Mouse (Mus musculus) layer of hippocampus, adult 18-20 months (tissue): ENCODE data around the gene Kcnc4. TPM values are rescaled to one million over a fixed set of nuclear protein-coding genes. Genes with fewer than 3 reads are reported as not detected.
A peak's percentile ranks its signal among the peaks of the same experiment; 100 is the strongest.

ENCODE experiments used
- DNase-seq, 2 experiments: peaks; one replicate each; pipeline ENCODE4 v3.0.0; 2022; ENCODE audit warnings: low spot score in 2 of 2
- total RNA-seq, 2 experiments: library from RNA; stranded (reverse); gene quantifications; 2 replicates each; pipeline ENCODE4 v1.2.3; 2021

Kcnc4 gene
- total RNA-seq, 2 experiments from 2014 or later = 59.7 to 70.6 TPM

GRCm38 (mm10) chr3:107458528-107459195, 690 bp downstream of the Kcnc4 start:
- no peak for DNase-seq

- DNase-seq = no peak
These were observed 1.2 kb downstream of the Kcnc4 start for GRCm38 (mm10) chr3:107458104-107458503.

- DNase-seq = no peak
These were observed 5.1 kb downstream of the Kcnc4 start for GRCm38 (mm10) chr3:107454280-107454679.

DNA sequence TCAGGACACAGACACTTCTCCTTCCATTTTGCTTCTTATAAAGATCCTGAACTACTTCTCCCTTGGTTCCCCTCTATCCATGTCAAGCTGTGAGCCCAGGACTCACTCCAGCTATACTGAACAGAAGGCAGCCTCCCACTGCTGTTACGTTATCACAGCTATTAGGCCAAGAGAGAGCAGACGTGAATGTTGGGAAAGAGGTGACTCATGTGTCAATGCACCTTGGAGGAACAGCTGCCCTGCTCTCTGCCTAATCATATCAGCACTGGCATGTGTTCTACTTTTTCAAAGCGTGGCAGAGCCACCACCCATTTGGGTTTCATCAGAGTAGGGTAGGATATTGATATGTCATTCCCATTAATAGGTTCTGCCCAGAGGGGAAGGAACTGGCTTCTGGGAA, 12.5 kb downstream of the Kcnc4 start:
- peak in 1 of 2 experiments; percentile 80 for DNase-seq

DNA sequence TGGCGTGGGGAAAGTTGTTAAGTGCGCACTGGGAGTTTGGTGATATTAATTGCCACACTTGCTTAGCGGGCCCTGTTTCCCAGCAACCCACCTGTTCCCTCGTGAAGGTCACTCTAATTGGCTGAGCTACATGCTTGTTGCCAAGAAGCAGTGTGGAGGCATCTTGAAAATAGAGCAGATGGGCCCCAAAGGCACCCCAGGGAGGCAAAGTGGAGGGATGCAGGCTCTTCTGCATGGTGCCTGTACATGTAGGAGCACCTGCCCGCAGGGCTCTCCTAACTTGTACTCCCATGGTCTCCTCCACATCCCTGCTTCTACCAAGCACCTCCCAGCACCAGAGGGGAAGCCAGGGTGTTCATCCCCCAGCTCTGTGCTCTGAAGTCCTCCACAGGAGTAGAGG, 15.5 kb downstream of the Kcnc4 start:
- DNase-seq = no peak

- DNase-seq = peak; percentile 80 to 88
These were observed 17.2 kb downstream of the Kcnc4 start for GRCm38 (mm10) chr3:107442191-107442590.

DNA sequence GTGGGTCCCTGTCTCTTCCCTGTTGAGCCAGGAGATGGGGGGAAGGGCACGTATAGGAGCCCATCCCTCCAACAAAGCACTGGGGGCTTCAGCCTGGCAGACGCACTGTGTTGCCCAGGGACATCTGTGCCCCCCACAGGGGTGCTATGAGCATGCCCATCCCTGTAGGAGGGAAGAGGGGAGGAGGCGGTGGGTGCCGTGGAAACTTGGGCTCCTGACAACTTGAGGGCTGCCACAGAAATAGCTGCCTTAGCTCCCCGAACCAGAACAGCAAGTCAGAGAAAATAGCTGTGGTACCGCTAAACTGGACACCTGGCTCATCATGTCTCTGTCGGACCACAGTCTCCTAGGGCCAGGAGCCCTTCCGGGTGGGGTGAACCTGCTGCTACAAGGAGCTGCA, 18.0 kb downstream of the Kcnc4 start:
- DNase-seq = peak in 1 of 2 experiments; percentile 59

DNA sequence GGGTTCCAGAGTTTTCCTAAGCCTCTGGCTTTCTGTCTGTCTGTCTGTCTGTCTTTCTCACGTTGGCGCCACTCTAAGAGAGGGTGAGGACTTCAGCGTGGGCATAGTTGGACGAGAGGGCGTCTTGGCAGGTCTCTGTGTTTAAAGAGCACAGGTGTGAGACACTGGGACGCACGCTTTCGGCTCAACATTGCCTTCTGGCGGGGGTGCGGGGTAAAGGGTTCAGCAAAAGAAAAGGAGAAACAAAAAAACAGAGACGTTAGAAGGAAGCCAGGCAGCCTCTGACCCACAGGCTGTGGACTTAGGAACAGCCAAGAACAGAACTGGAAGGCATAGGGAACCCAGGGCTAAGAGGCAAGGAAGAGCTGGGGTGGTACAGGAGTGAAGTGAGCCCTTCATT, 20.1 kb downstream of the Kcnc4 start:
- DNase-seq = no peak

- DNase-seq = no peak
These were observed 21.7 kb downstream of the Kcnc4 start for GRCm38 (mm10) chr3:107437666-107438065.

DNA sequence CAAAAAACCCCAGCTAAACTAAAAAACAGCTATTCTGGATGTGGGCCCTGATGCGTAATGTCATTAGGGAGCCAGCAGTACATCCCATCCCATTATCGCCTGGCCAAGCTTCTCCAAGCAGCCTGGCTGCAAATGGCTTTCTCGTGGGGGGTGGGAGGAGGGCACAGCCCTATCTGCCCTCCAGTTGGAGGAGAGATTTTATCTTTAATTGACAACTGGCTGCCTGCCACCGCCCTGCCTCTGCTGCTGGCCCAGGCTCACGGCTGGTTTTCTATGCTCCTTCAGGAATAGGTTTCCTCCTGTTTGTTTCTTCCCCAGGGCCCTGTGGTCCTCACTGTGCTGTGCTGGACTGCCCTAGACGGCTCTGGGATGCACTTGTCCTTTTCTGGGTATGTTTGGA, 22.9 kb downstream of the Kcnc4 start:
- DNase-seq = no peak

- no peak for DNase-seq
These were observed 25.7 kb downstream of the Kcnc4 start for GRCm38 (mm10) chr3:107433614-107434013.

DNA sequence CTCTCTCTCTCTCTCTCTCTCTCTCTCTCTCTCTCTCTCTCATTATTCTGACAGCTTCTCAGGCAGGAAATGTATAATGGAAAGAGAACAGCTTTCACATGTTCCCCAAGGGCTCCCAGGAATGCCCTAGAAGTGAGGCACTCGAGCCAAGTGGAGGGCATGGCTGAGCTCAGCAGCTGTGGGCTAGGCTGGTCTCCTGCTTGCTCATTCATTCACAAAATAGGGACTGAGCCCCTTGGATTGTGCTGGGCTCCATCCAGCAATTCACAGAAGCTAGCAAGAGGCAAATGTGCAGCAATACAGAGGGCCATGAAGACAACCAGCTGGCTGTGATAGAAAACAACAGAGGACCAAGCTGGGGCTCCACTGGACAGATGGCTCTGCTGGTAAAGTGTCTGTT, 28.1 kb downstream of the Kcnc4 start:
- DNase-seq = no peak

GRCm38 (mm10) chr3:107424258-107425041, 34.9 kb downstream of the Kcnc4 start:
- peak in 1 of 2 experiments; percentile 70 for DNase-seq

GRCm38 (mm10) chr3:107420156-107420555, 39.2 kb downstream of the Kcnc4 start:
- no peak for DNase-seq

- no peak for DNase-seq
These were observed 42.1 kb downstream of the Kcnc4 start for GRCm38 (mm10) chr3:107417287-107417644.

DNA sequence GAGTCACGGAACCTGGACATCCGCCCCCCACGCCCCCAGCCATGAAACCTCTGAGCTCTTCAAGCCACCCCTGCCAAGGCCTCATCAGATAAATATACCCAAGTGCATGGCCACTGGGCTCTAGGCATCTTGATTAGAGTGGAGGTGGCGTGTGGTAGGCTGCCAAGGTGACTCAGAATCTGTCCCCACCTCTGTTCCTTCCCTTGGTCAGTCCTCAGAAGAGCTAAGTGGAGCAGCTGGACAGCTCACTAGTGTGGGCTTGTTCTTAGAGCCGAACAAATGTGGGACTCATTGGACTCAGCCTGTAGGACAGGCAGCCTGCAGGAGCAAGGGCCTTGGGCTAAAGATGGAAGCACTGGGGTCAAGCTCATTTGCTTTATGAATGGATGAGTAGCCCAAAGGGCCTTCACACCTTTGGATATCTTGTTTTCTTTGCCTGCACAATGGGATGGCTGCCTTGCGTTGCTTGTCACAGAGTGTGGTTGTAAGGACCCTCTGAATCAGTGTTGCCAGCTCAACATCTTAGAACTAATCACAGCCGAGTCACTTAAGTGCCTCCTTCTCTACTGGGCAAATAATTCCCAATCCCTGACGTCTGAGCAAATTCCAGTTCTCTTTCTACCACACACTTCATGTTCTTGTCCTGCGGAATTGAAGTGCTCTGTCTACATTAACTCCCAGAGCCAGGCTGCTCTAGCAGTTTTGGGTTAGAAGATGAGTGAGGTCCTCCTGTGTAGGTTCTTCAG, 42.6 kb downstream of the Kcnc4 start:
- DNase-seq = no peak

DNA sequence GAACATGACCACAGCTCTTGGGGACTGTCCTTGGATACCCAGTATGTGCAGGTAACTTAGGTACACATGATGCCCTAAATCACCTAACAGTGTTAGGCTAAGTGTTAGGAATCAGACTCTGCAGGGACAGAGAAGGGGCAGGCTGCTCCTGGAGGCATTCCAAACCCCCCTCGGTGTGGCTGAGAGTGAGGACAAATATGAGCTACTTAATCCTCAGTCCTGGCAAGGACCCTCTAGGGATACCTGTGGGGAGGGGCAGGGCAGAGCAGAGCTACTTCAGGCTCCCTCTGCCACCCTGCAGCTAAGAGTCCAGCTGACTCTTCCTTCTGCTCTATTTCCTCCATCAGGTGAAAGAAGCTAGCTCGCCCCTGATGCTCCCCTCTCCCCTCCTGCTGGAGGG, 46.3 kb downstream of the Kcnc4 start:
- DNase-seq = no peak

GRCm38 (mm10) chr3:107412509-107412908, 46.8 kb downstream of the Kcnc4 start:
- DNase-seq = no peak

DNA sequence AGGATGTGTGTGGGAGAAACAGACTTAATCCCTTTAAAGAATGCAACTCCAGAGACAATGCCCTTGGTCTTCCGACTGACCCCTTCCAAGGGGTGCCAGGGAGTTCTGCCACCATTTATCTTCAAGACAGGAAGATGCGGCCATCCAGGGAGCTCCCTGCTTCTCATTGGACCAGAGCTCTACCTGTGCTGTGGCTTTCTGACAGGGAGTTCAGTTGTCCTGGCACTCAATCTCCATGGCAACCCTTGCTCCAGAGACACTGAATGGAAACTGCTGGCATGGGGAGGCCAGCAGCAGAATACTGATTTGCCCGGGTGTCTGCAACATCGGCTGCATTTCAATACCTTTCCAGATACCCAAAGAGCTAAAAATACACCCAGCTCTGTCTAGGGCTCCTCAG, 47.7 kb downstream of the Kcnc4 start:
- no peak for DNase-seq

DNA sequence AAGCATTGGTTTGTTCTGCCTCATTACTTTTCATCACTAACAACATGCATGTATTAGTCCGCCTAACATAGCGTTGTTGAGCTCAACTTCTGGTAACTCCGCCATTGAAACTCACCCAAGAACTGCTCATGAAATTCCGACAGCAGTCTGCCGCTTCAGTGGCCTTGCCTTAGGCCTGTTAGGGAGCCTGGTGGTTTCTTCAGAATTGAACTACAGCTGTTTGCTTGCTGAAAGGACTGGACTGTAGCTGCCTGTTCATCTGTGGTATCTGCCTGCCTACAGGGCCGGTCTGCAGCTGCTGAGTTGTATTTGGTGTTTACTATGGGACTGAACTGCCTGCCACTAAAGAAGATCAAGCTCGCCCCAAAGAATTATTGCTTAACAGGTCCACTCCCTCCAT, 58.0 kb downstream of the Kcnc4 start:
- no peak for DNase-seq

DNA sequence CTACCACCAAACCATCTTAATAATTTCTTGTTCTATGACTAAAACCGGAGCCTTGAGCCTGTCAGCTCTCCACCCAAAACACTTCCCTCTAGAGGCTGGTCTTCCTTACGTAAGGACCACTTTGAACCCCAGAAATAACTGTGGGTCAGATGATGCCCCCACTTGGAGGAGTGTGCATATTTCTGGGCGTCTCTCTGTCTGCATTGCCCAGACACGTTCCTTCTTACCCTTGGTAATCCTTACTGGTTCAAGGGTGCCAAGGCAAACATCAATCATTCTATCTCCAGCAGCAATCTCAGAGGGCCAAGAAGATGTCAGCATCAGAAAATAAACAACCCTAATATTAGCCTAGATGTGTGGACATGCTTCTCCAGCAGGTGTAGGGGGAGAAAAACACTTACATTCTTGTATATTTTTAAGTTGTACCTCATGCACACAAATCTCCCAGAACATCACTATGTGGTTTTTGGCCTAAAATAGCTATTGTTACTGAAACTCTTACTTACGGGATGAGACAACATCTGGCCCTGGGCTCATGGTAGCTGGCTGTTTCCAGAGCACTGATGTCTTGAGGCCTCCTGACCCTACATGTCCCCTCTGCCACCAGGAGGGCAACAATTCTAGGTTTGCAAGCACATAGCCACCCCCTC, 59.2 kb downstream of the Kcnc4 start:
- no peak for DNase-seq

DNA sequence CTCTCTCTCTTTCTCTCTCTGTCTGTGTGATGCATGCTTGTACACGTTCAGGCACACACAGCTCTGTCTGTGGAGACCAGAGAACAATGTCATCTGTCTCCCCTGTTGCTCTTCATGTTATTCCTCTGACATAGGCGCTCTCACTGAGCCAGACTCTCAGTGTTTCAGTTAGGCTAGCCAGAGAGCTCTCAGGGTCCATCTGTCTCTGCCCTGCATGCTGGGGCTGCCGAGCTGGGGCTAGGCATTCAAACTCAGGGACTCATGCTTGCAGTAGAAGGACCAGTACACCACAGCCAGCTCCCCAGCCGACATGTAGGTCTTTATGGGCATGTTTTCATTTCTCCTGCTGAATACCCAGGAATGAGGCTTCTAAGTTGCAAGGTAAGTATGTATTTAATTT, 68.2 kb downstream of the Kcnc4 start:
- DNase-seq = no peak
